Mouse (Mus musculus): Measurements from ENCODE around the gene E130114P18Rik. TPM values are rescaled to one million over a fixed set of nuclear protein-coding genes. Genes with fewer than 3 reads are reported as not detected.

Gene E130114P18Rik
- polyA plus RNA-seq, 1 experiment from 2014 or later = 6.3 TPM

DNA sequence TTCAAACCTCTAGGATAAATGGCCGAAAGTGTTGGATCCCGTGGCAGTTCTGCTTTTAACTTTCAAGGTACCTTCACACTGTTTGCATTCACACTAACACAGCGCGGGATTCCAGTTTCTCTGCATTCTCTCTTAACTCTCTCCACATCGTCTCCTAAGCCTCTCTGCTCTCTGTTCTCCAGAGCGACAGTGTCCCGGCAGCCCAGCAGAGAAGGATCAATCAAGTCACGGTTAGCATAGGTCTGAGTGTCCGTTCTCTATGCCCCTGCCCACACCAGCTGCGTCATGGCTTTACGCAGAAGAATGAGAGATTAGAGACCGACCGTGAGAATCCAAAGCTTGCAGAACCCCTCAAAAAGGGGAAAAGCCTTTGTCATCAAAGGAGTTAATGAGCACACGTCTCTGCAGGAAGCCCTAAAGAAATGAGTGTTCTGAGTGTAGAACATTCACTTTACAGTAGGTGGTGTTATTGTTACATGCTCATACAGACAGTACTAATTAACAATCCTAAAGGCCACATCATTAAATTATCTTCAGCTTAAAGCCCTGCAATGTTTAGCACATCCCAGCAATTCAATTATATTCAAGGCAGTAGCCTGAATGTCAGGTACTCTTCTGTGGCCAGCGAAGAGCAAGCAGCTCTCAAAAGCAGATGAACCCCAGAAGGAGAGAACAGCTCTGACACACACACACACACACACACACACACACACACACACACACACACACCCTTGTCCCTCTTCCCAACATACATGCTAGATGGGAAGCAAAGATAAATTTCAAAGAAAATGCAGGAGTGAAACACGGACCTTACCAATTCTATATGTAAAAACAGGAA, 101.9 kb downstream of the E130114P18Rik start:
- Histone ChIP-seq H3K36me3 (ENCODE audit: control insufficient read depth, insufficient read depth, low read length) (no peaks in the 10 kb centered on the region), H3K9me3 (ENCODE audit: control insufficient read depth, low read depth, low read length) (no peaks in the 10 kb centered on the region), H3K4me1 (ENCODE audit: control insufficient read depth, insufficient read depth, low read length) (0 out of 2 replicates have a peak, but pooled peaks cover 3% of the 10 kb centered on the region), H3K27me3 (ENCODE audit: control insufficient read depth, insufficient read depth, low read length) (no peaks in the 10 kb centered on the region), H3K27ac (ENCODE audit: low read length) (no peak overlapping the region), H3K4me2 (replicated peaks; ENCODE audit: low read depth, low read length) (peak overlapping the region; percentile 14; the same call in 1 of the 2 replicates), H3K4me3 (ENCODE audit: low read depth, low read length) (no peak overlapping the region), H3K9ac (replicated peaks; ENCODE audit: low read depth, low read length) (no peak overlapping the region)
- WGBS = 36% methylated on average over 16 of the region's 16 CpGs
- ATAC-seq (ENCODE audit: insufficient number of reproducible peaks, insufficient read depth, low FRiP score, low read depth) = no peak

DNA sequence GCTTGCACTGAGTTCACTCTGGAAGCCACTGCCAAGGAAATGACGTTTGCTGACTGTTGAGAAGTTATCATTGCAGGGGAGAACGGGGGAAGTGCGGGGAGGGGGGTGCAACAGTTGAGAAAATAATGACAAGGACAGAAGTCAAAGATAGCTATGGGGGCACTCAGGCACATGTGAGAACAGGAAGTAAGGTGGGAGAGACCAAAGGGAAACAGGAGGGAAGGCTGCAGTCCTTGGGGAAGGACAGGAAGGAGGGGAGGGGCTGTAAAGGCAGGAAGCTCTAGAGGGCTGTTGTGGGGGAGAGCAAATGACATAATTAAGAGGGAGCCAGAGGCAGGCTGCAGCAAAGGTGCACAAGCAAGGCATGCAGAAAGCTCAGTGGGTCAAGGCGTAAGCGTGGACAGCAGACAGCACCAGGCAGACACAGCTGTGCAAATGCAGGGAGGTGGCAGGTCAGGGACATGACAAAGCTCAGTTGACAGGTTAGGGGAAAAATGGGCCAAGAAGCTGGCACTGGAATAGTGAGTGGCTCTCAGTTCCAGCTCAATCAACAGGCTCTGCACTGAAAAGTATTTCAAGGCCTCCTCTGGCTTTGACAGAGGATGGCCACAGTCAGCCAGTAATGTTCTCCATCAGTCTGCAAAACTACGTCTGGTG, 103.9 kb downstream of the E130114P18Rik start:
- H3K9me3 ChIP-seq (ENCODE audit: control insufficient read depth, low read depth, low read length) = no peaks in the 10 kb centered on the region
- H3K4me2 ChIP-seq (replicated peaks; ENCODE audit: low read depth, low read length) = no peak overlapping the region
- H3K36me3 ChIP-seq (ENCODE audit: control insufficient read depth, insufficient read depth, low read length) = no peaks in the 10 kb centered on the region
- no peaks in the 10 kb centered on the region for H3K27me3 ChIP-seq (ENCODE audit: control insufficient read depth, insufficient read depth, low read length)
- no peak overlapping the region for H3K4me3 ChIP-seq (ENCODE audit: low read depth, low read length)
- no peak overlapping the region for H3K9ac ChIP-seq (replicated peaks; ENCODE audit: low read depth, low read length)
- no peak for ATAC-seq (ENCODE audit: insufficient number of reproducible peaks, insufficient read depth, low FRiP score, low read depth)
- H3K27ac ChIP-seq (ENCODE audit: low read length) = no peak overlapping the region
- WGBS = 55% methylated on average over 6 of the region's 6 CpGs
- 0 out of 2 replicates have a peak, but pooled peaks cover 3% of the 10 kb centered on the region for H3K4me1 ChIP-seq (ENCODE audit: control insufficient read depth, insufficient read depth, low read length)

DNA sequence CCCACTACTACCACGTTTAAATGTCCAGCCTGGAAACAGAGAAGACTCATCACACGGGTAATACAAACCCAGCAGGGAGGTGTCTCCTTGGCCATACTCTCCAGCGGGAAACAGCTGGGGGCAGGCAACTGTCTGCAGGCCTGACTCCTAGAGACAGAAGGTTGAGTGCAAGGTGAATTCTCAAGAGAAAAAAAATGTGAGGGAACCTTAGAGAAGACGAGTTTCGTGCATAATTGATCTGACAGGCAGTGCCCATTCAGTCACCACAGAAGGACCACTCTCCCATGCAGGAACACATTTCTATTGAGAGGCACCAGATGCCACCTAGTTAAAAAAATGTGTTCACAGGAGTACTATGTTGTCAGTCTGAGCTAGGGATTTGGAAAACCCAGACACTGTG, 105.4 kb downstream of the E130114P18Rik start:
- Histone ChIP-seq H3K36me3 (ENCODE audit: control insufficient read depth, insufficient read depth, low read length) (no peaks in the 10 kb centered on the region), H3K27ac (ENCODE audit: low read length) (no peak overlapping the region), H3K9me3 (ENCODE audit: control insufficient read depth, low read depth, low read length) (no peaks in the 10 kb centered on the region), H3K4me1 (ENCODE audit: control insufficient read depth, insufficient read depth, low read length) (0 out of 2 replicates have a peak, but pooled peaks cover 3% of the 10 kb centered on the region), H3K4me2 (replicated peaks; ENCODE audit: low read depth, low read length) (no peak overlapping the region), H3K4me3 (ENCODE audit: low read depth, low read length) (no peak overlapping the region), H3K9ac (replicated peaks; ENCODE audit: low read depth, low read length) (no peak overlapping the region), H3K27me3 (ENCODE audit: control insufficient read depth, insufficient read depth, low read length) (no peaks in the 10 kb centered on the region)
- 73% methylated on average over 5 of the region's 5 CpGs for WGBS
- no peak for ATAC-seq (ENCODE audit: insufficient number of reproducible peaks, insufficient read depth, low FRiP score, low read depth)

DNA sequence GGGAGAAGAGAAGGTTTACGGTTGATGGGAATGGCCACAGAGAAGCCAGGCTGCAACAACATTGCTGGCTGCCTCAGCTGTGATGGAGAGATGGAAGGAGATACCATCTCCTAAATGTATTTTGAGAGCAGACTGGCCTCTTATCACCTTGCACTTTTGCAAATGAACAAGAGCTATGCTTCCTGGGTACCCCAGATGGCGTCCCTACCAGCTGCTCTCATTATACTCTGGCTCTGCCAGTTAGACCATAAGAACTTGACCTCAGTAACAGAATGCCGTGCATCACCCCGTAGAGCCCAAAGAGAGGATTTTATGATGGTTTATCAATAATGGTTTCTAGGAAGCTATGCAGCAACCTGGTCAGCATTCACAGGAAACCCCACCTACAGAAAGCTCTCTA, 106.0 kb downstream of the E130114P18Rik start:
- no peaks in the 10 kb centered on the region for H3K36me3 ChIP-seq (ENCODE audit: control insufficient read depth, insufficient read depth, low read length)
- no peaks in the 10 kb centered on the region for H3K27me3 ChIP-seq (ENCODE audit: control insufficient read depth, insufficient read depth, low read length)
- H3K27ac ChIP-seq (ENCODE audit: low read length) = no peak overlapping the region
- no peak for ATAC-seq (ENCODE audit: insufficient number of reproducible peaks, insufficient read depth, low FRiP score, low read depth)
- 90% methylated on average over 4 of the region's 4 CpGs for WGBS
- H3K9me3 ChIP-seq (ENCODE audit: control insufficient read depth, low read depth, low read length) = no peaks in the 10 kb centered on the region
- H3K4me1 ChIP-seq (ENCODE audit: control insufficient read depth, insufficient read depth, low read length) = 0 out of 2 replicates have a peak, but pooled peaks cover 3% of the 10 kb centered on the region
- H3K4me3 ChIP-seq (ENCODE audit: low read depth, low read length) = no peak overlapping the region
- no peak overlapping the region for H3K9ac ChIP-seq (replicated peaks; ENCODE audit: low read depth, low read length)
- H3K4me2 ChIP-seq (replicated peaks; ENCODE audit: low read depth, low read length) = no peak overlapping the region

DNA sequence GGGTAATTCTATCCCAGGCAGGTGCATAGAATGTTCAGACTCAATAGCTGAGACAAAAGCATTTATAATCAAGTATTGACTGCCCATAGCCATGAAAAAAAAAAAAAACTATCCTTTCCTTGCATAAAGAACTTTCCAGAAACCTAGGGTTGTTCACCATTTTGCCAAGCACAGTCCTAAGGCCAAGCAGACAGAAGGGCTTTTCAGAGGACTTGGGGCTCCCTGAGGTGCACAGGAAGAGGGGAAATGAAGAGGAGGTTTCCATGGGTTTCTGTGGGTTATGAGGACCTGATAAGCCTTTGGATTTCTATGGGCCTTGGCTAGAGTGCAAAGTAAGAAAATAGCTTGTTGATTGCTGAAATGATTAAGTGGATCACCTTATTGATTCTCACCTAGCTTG, 107.5 kb downstream of the E130114P18Rik start:
- Histone ChIP-seq H3K27me3 (ENCODE audit: control insufficient read depth, insufficient read depth, low read length) (no peaks in the 10 kb centered on the region), H3K9me3 (ENCODE audit: control insufficient read depth, low read depth, low read length) (no peaks in the 10 kb centered on the region), H3K9ac (replicated peaks; ENCODE audit: low read depth, low read length) (no peak overlapping the region), H3K4me2 (replicated peaks; ENCODE audit: low read depth, low read length) (no peak overlapping the region), H3K4me1 (ENCODE audit: control insufficient read depth, insufficient read depth, low read length) (no peaks in the 10 kb centered on the region), H3K36me3 (ENCODE audit: control insufficient read depth, insufficient read depth, low read length) (no peaks in the 10 kb centered on the region), H3K4me3 (ENCODE audit: low read depth, low read length) (no peak overlapping the region), H3K27ac (ENCODE audit: low read length) (no peak overlapping the region)
- no peak for ATAC-seq (ENCODE audit: insufficient number of reproducible peaks, insufficient read depth, low FRiP score, low read depth)

DNA sequence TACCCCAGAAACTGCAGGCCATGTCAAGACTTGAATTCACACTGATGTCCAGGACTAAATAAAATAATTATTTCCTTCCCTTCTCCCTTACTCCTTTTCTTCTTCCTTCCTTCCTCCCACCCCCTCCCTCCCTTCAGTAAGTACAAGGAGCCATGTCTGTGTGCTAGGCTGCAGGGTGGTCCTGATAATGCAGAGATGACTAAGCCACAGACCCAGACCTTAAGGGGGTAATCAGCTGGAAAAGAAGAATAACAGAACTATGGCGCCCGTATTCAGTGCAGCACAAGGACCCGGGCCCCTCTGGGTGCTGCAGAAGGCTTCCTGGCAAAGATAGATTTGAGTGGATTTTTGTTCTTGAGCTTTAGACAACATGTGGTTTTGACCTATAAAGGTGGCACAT, 108.1 kb downstream of the E130114P18Rik start:
- H3K36me3 ChIP-seq (ENCODE audit: control insufficient read depth, insufficient read depth, low read length) = no peaks in the 10 kb centered on the region
- no peak overlapping the region for H3K4me2 ChIP-seq (replicated peaks; ENCODE audit: low read depth, low read length)
- no peaks in the 10 kb centered on the region for H3K27me3 ChIP-seq (ENCODE audit: control insufficient read depth, insufficient read depth, low read length)
- H3K27ac ChIP-seq (ENCODE audit: low read length) = no peak overlapping the region
- no peaks in the 10 kb centered on the region for H3K4me1 ChIP-seq (ENCODE audit: control insufficient read depth, insufficient read depth, low read length)
- WGBS = 90% methylated on average over 3 of the region's 3 CpGs
- ATAC-seq (ENCODE audit: insufficient number of reproducible peaks, insufficient read depth, low FRiP score, low read depth) = no peak
- no peak overlapping the region for H3K4me3 ChIP-seq (ENCODE audit: low read depth, low read length)
- H3K9me3 ChIP-seq (ENCODE audit: control insufficient read depth, low read depth, low read length) = no peaks in the 10 kb centered on the region
- no peak overlapping the region for H3K9ac ChIP-seq (replicated peaks; ENCODE audit: low read depth, low read length)

DNA sequence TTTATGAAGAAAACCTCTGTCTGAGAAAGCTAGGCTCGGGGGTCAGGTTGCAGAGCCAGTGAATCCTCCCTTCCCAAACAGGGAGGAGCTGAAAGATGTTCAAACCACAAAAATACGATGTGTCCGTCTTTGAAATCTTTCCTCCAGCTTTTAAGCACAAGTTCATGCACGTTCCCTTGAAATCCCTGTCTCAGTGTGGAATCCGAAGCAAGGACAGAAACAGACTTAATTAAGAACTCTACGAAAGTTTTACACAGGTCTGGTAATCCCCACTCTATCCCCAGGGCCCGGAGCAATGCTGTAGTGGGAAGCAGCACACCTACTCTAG, 112.5 kb downstream of the E130114P18Rik start:
- 78% methylated on average over 7 of the region's 7 CpGs for WGBS
- Histone ChIP-seq H3K9ac (replicated peaks; ENCODE audit: low read depth, low read length) (no peak overlapping the region), H3K36me3 (ENCODE audit: control insufficient read depth, insufficient read depth, low read length) (no peaks in the 10 kb centered on the region), H3K27ac (ENCODE audit: low read length) (no peak overlapping the region), H3K9me3 (ENCODE audit: control insufficient read depth, low read depth, low read length) (no peaks in the 10 kb centered on the region), H3K27me3 (ENCODE audit: control insufficient read depth, insufficient read depth, low read length) (no peaks in the 10 kb centered on the region), H3K4me2 (replicated peaks; ENCODE audit: low read depth, low read length) (no peak overlapping the region), H3K4me3 (ENCODE audit: low read depth, low read length) (no peak overlapping the region), H3K4me1 (ENCODE audit: control insufficient read depth, insufficient read depth, low read length) (no peaks in the 10 kb centered on the region)
- no peak for ATAC-seq (ENCODE audit: insufficient number of reproducible peaks, insufficient read depth, low FRiP score, low read depth)

DNA sequence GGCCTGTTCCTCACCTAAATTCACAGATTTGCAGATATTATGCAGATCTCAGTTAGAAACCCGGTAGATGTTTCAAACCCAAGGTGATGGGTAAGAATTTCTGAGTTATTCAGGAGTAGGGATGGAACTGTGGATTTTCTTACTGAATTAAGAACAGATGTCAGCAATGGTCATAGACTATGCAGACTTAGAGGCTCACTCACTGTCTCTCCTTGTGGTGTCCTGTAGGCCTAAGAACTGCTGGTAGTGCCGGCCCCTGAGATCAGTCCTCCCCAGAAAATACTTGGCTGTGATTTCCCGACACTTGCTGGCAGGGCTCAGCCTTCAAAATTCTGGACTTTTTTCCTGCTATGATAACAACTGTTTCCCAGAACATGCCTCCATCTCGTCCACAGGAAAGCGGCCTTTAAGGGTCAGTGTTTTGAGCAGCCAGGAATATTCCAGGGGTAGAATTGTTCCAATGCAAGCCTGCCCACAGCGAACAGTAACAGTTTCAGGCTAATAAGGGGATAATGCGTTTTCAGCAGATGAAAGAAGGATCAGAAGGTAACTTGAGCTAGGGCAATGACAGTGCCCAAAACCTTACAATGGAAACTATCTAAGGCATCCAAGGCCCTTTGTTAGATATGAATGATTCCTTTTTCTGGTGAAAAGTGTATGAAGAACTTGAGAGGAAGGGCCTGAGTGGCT, 113.0 kb downstream of the E130114P18Rik start:
- ATAC-seq (ENCODE audit: insufficient number of reproducible peaks, insufficient read depth, low FRiP score, low read depth) = no peak
- 63% methylated on average over 7 of the region's 7 CpGs for whole genome bisulfite sequencing

More for the DNA sequence above, 113.0 kb downstream of the E130114P18Rik start:
- no peak overlapping the region for H3K4me2 ChIP-seq (replicated peaks; ENCODE audit: low read depth, low read length)
- no peak overlapping the region for H3K9ac ChIP-seq (replicated peaks; ENCODE audit: low read depth, low read length)
- H3K9me3 ChIP-seq (ENCODE audit: control insufficient read depth, low read depth, low read length) = no peaks in the 10 kb centered on the region
- H3K27me3 ChIP-seq (ENCODE audit: control insufficient read depth, insufficient read depth, low read length) = no peaks in the 10 kb centered on the region
- H3K27ac ChIP-seq (ENCODE audit: low read length) = no peak overlapping the region
- H3K4me3 ChIP-seq (ENCODE audit: low read depth, low read length) = no peak overlapping the region
- H3K4me1 ChIP-seq (ENCODE audit: control insufficient read depth, insufficient read depth, low read length) = no peaks in the 10 kb centered on the region
- H3K36me3 ChIP-seq (ENCODE audit: control insufficient read depth, insufficient read depth, low read length) = no peaks in the 10 kb centered on the region
